Mouse (Mus musculus) liver, postnatal 0 days (tissue): ENCODE measurements around the gene Asb1.

Experiments
- CTCF ChIP-seq: sonication (generic); IDR thresholded peaks from 2 replicates; pipeline ENCODE4 v1.5.1; 2016; ENCODE audit warnings: antibody characterized with exemption, low read depth
- EP300 ChIP-seq: IDR thresholded peaks from 2 replicates; pipeline ENCODE4 v1.6.1; 2016; ENCODE audit warnings: antibody characterized with exemption, low read depth, mild to moderate bottlenecking

- TF ChIP-seq EP300 (no peak), CTCF (peak; percentile 26; the same call in 1 of the 2 replicates)
Observed at GRCm38 (mm10) chr1:91514916-91515315, 25.4 kb upstream of the Asb1 start.
